Mouse (Mus musculus): Measurements from ENCODE around the gene Slmap. TPM values are rescaled to one million over a fixed set of nuclear protein-coding genes. Genes with fewer than 3 reads are reported as not detected.

Slmap gene
- total RNA-seq (2012; rRNA removed) (17.2 and 19.0 TPM in 2 replicates), total RNA-seq (2014; rRNA removed) (51.0 and 54.2 TPM in 2 replicates), polyA plus RNA-seq (2012; ENCODE audit: insufficient read length, low read depth) (61.0 and 64.0 TPM in 2 replicates)

GRCm38 (mm10) chr14:26534757-26535479, at the start of gene Slmap:
Slmap (minus strand) TSS chr14:26534931.
- dilution Hi-C loops (cut with MboI; ENCODE audit: extremely low pct_ligation_motif_present, extremely low pct_unique_long_range_greater_than_20kb, low sequenced_read_pairs) (no loop called here), in situ Hi-C loops (cut with MboI; ENCODE audit: low pct_ligation_motif_present, low pct_unique_long_range_greater_than_20kb, low sequenced_read_pairs) (no loop called here)

GRCm38 (mm10) chr14:26583645-26584044, 48.9 kb upstream of the Slmap start:
- no peak overlapping the region for H3K9ac ChIP-seq (ENCODE audit: insufficient read depth, low read depth)
- TF ChIP-seq BHLHE40 (IDR thresholded peaks at IDR 0.05; ENCODE audit: low read depth, low read length) (no peak), MAFK (IDR thresholded peaks at IDR 0.05; ENCODE audit: insufficient replicate concordance, low read length) (peak; percentile 95)
- H3K27ac ChIP-seq (ENCODE audit: insufficient read depth, low read depth) = no peak overlapping the region
- no peaks in the 10 kb centered on the region for H3K27me3 ChIP-seq (replicated peaks)
- dilution Hi-C loops (cut with MboI; ENCODE audit: extremely low pct_ligation_motif_present, extremely low pct_unique_long_range_greater_than_20kb, low sequenced_read_pairs) = no loop called here
- H3K36me3 ChIP-seq (replicated peaks in 1 of 2; ENCODE audit: control insufficient read depth in 1 of 2, insufficient read depth in 1 of 2, low read length in 1 of 2) = peaks cover 5 to 33% of the 10 kb centered on the region in 2 experiments
- peaks cover 13% of the 10 kb centered on the region for H3K79me2 ChIP-seq (replicated peaks; ENCODE audit: control insufficient read depth, extremely low read depth, insufficient read depth, poor library complexity, severe bottlenecking)
- DNase-seq (ENCODE audit: extremely low read depth) = no peak
- H3K4me3 ChIP-seq (replicated peaks in 1 of 3; ENCODE audit: low read depth in 2 of 3, low read length in 2 of 3, poor library complexity in 1 of 3) = no peak overlapping the region
- peaks cover 5% of the 10 kb centered on the region for H3K9me3 ChIP-seq (replicated peaks; ENCODE audit: low read length)
- peaks cover 0 to 32% of the 10 kb centered on the region in 2 experiments; a peak in 2 of 4 replicates for H3K4me1 ChIP-seq (ENCODE audit: control insufficient read depth in 1 of 2, insufficient read depth in 2 of 2)
- in situ Hi-C loops (cut with MboI; ENCODE audit: low pct_ligation_motif_present, low pct_unique_long_range_greater_than_20kb, low sequenced_read_pairs) = no loop called here
- no peak overlapping the region for H3K4me2 ChIP-seq (ENCODE audit: insufficient read depth, low read depth, poor library complexity, severe bottlenecking)

More at GRCm38 (mm10) chr14:26534757-26535479, at the start of gene Slmap:
- H3K27me3 ChIP-seq (replicated peaks) = no peaks in the 10 kb centered on the region
- H3K4me2 ChIP-seq (ENCODE audit: insufficient read depth, low read depth, poor library complexity, severe bottlenecking) = peak within 1 kb of the TSS; percentile 91
- peaks cover 0 to 21% of the 10 kb centered on the region in 2 experiments; a peak in 2 of 4 replicates for H3K4me1 ChIP-seq (ENCODE audit: control insufficient read depth in 1 of 2, insufficient read depth in 2 of 2)
- TF ChIP-seq POLR2AphosphoS2 (IDR thresholded peaks at IDR 0.05; ENCODE audit: low read depth, low read length) (peak; percentile 28; the same call in 1 of the 2 replicates), USF2 (conservative IDR thresholded peaks at IDR 0.05; ENCODE audit: low read depth, low read length) (peak; percentile 97), USF1 (IDR thresholded peaks at IDR 0.05; ENCODE audit: low read depth, low read length) (peak; percentile 97), BHLHE40 (IDR thresholded peaks at IDR 0.05; ENCODE audit: low read depth, low read length) (peak; percentile 98), MEF2A (IDR thresholded peaks at IDR 0.05; ENCODE audit: borderline replicate concordance, low read depth, low read length) (peak; percentile 69), GABPA (IDR thresholded peaks at IDR 0.05; ENCODE audit: insufficient replicate concordance, low read depth, low read length) (peak; percentile 62; the same call in 1 of the 2 replicates), MXI1 (IDR thresholded peaks at IDR 0.05; ENCODE audit: low read depth, low read length) (no peak), MAZ (IDR thresholded peaks at IDR 0.05; ENCODE audit: low read depth, low read length) (peak; percentile 46; the same call in 1 of the 2 replicates), SMC3 (IDR thresholded peaks at IDR 0.05; ENCODE audit: low read depth, low read length) (no peak), KAT2A (IDR thresholded peaks at IDR 0.05; ENCODE audit: insufficient replicate concordance, low read length) (peak; percentile 99), MAFK (IDR thresholded peaks at IDR 0.05; ENCODE audit: insufficient replicate concordance, low read length) (no peak), ELF1 (IDR thresholded peaks at IDR 0.05; ENCODE audit: low read depth, low read length) (peak; percentile 77), MAX (IDR thresholded peaks at IDR 0.05; ENCODE audit: low read length) (0 out of 2 replicates have a peak, but pooled peaks have one; percentile 15), MYC (IDR thresholded peaks at IDR 0.05; ENCODE audit: low read depth, low read length) (peak; percentile 36; the same call in 1 of the 2 replicates), NRF1 (IDR thresholded peaks at IDR 0.05; ENCODE audit: low read depth, low read length) (peak; percentile 94), TBP (conservative IDR thresholded peaks at IDR 0.05; ENCODE audit: low read depth, low read length) (peak; percentile 88), TCF12 (IDR thresholded peaks at IDR 0.05; ENCODE audit: low read depth, low read length) (peak; percentile 79), NELFE (IDR thresholded peaks at IDR 0.05; ENCODE audit: low read depth, low read length) (peak; percentile 72), HCFC1 (IDR thresholded peaks at IDR 0.05; ENCODE audit: low read depth, low read length) (peak; percentile 99), ZMIZ1 (IDR thresholded peaks at IDR 0.05; ENCODE audit: low read depth, low read length) (no peak; the same call in 1 of the 2 replicates), POLR2A (IDR thresholded peaks at IDR 0.05; ENCODE audit: low read depth, low read length) (peak; percentile 85), RCOR1 (conservative IDR thresholded peaks at IDR 0.05; ENCODE audit: low read depth, low read length) (peak; percentile 100), PAX5 (IDR thresholded peaks at IDR 0.05; ENCODE audit: low read length) (no peak), SIN3A (IDR thresholded peaks at IDR 0.05; ENCODE audit: low read length) (peak; percentile 81; the same call in 1 of the 2 replicates), CHD1 (IDR thresholded peaks at IDR 0.05; ENCODE audit: low read depth, low read length) (no peak)
- H3K36me3 ChIP-seq (replicated peaks in 1 of 2; ENCODE audit: control insufficient read depth in 1 of 2, insufficient read depth in 1 of 2, low read length in 1 of 2) = peaks cover 0 to 6% of the 10 kb centered on the region in 2 experiments
- H3K27ac ChIP-seq (ENCODE audit: insufficient read depth, low read depth) = peak within 1 kb of the TSS; percentile 84
- H3K9ac ChIP-seq (ENCODE audit: insufficient read depth, low read depth) = peak within 1 kb of the TSS; percentile 96
- peak; percentile 100 for DNase-seq (ENCODE audit: extremely low read depth)
- peaks cover 40% of the 10 kb centered on the region for H3K79me2 ChIP-seq (replicated peaks; ENCODE audit: control insufficient read depth, extremely low read depth, insufficient read depth, poor library complexity, severe bottlenecking)
- H3K9me3 ChIP-seq (replicated peaks; ENCODE audit: low read length) = no peaks in the 10 kb centered on the region
- H3K4me3 ChIP-seq (replicated peaks in 1 of 3; ENCODE audit: low read depth in 2 of 3, low read length in 2 of 3, poor library complexity in 1 of 3) = peak within 1 kb of the TSS; percentile 74 to 100 (median 95)
